Mouse (Mus musculus): ENCODE data around the gene Gnai1.

- TF ChIP-seq POLR2A (IDR thresholded peaks at IDR 0.05; ENCODE audit: low read depth, low read length): no peak
- no peak for TF ChIP-seq CTCF (conservative IDR thresholded peaks at IDR 0.05; ENCODE audit: insufficient read depth, insufficient read length, low read depth, low read length)
Measured at GRCm38 (mm10) chr5:18249132-18249531, 111.0 kb downstream of the Gnai1 start.

Measured in kidney, adult 2 months (tissue).